Mouse (Mus musculus) spleen, embryonic (tissue): ENCODE data around the gene Wnt7b.

ENCODE experiments used
- CTCF ChIA-PET: fragments of 350-600 bp; sonication (Branson Sonifier 250); formaldehyde crosslinking; loops from one replicate; lab custom pipeline; 2022; lab: Charles Lee

The Wnt7b gene

GRCm38 (mm10) chr15:85523173-85523991, 58.9 kb downstream of the Wnt7b start:
- CTCF ChIA-PET: no interaction called here

GRCm38 (mm10) chr15:85519438-85519837, 62.8 kb downstream of the Wnt7b start:
- CTCF ChIA-PET: no interaction called here

- CTCF ChIA-PET: no interaction called here
Observed at GRCm38 (mm10) chr15:85507370-85508014, 74.8 kb downstream of the Wnt7b start.

- CTCF ChIA-PET: no interaction called here
Observed at GRCm38 (mm10) chr15:85506680-85507079, 75.6 kb downstream of the Wnt7b start.

GRCm38 (mm10) chr15:85505118-85505925, 77.0 kb downstream of the Wnt7b start:
- CTCF ChIA-PET: no interaction called here

GRCm38 (mm10) chr15:85503127-85503526, 79.1 kb downstream of the Wnt7b start, which contains the start of gene 7530416G11Rik:
Gene 7530416G11Rik (minus strand): TSS chr15:85503227.
- CTCF ChIA-PET: no interaction called here

GRCm38 (mm10) chr15:85500267-85500666, 82.0 kb downstream of the Wnt7b start:
- CTCF ChIA-PET: no interaction called here

- CTCF ChIA-PET: no interaction called here
Observed at GRCm38 (mm10) chr15:85497981-85498475, 84.2 kb downstream of the Wnt7b start.

GRCm38 (mm10) chr15:85497548-85497947, 84.7 kb downstream of the Wnt7b start:
- CTCF ChIA-PET: no interaction called here

GRCm38 (mm10) chr15:85494163-85494621, 88.1 kb downstream of the Wnt7b start:
- CTCF ChIA-PET: no interaction called here

GRCm38 (mm10) chr15:85489751-85490150, 92.5 kb downstream of the Wnt7b start:
- CTCF ChIA-PET: interaction anchor here (0.6 kb wide), 1 partner anchor 9 kb away, joined by 3 read pairs; no protein-coding TSS in a partner anchor

GRCm38 (mm10) chr15:85488900-85489299, 93.4 kb downstream of the Wnt7b start:
- CTCF ChIA-PET: interaction anchor here (0.7 kb wide), 1 partner anchor 17 kb away, joined by 13 read pairs; no protein-coding TSS in a partner anchor
